Mouse (Mus musculus): ENCODE results near the gene Taf13. TPM values are rescaled to one million over a fixed set of nuclear protein-coding genes. Genes with fewer than 3 reads are reported as not detected.

Gene Taf13
- total and polyA plus RNA-seq, 3 experiments = 5.4 to 7.0 TPM; not detected in 1

- Histone ChIP-seq H3K27ac (ENCODE audit: control insufficient read depth, low read depth, low read length) (no peak overlapping the region), H3K4me1 (ENCODE audit: control insufficient read depth in 1 of 2, insufficient read depth in 2 of 2, low read length in 2 of 2) (peaks cover 2 to 7% of the 10 kb centered on the region in 2 experiments), H3K4me3 (ENCODE audit: control insufficient read depth in 1 of 2, insufficient read depth in 1 of 2, low read depth in 2 of 2, low read length in 2 of 2) (no peak overlapping the region), H3K9me3 (replicated peaks; ENCODE audit: insufficient read depth, low read length) (no peaks in the 10 kb centered on the region), H3K36me3 (ENCODE audit: control insufficient read depth in 1 of 2, insufficient read depth in 2 of 2, low read length in 2 of 2) (peaks cover 0 to 8% of the 10 kb centered on the region in 2 experiments; a peak in 2 of 4 replicates), H3K79me2 (ENCODE audit: control insufficient read depth, insufficient read depth, low read length, poor library complexity) (peaks cover 1% of the 10 kb centered on the region), H3K9ac (ENCODE audit: control insufficient read depth, low read depth, low read length, poor library complexity, severe bottlenecking) (no peak overlapping the region), H3K27me3 (ENCODE audit: control insufficient read depth in 1 of 2, insufficient read depth in 2 of 2, low read length in 2 of 2) (peaks cover 0 to 1% of the 10 kb centered on the region in 2 experiments; a peak in 1 of 4 replicates)
- TF ChIP-seq ZC3H11A (IDR thresholded peaks at IDR 0.05; ENCODE audit: low read depth, low read length) (no peak), NELFE (IDR thresholded peaks at IDR 0.05; ENCODE audit: low read depth, low read length) (no peak), UBTF (IDR thresholded peaks at IDR 0.05; ENCODE audit: borderline replicate concordance, insufficient read depth, low read depth, low read length) (no peak), MAX (IDR thresholded peaks at IDR 0.05; ENCODE audit: low read length) (no peak), NRF1 (IDR thresholded peaks at IDR 0.05; ENCODE audit: insufficient read depth, low read depth, low read length, poor library complexity, severe bottlenecking) (no peak), MAZ (IDR thresholded peaks at IDR 0.05; ENCODE audit: low read depth, low read length) (no peak), POLR2AphosphoS5 (IDR thresholded peaks at IDR 0.05; ENCODE audit: borderline replicate concordance, low read depth, low read length) (no peak), SIN3A (IDR thresholded peaks at IDR 0.05; ENCODE audit: low read length) (no peak), RCOR1 (IDR thresholded peaks at IDR 0.05; ENCODE audit: low read depth, low read length) (no peak), BHLHE40 (IDR thresholded peaks at IDR 0.05; ENCODE audit: borderline replicate concordance, low read depth, low read length) (no peak), HCFC1 (IDR thresholded peaks at IDR 0.05; ENCODE audit: low read depth, low read length) (no peak), CTCF (IDR thresholded peaks at IDR 0.05 in 2 of 3, conservative IDR thresholded peaks at IDR 0.05 in 1 of 3; ENCODE audit: control insufficient read depth in 1 of 3, insufficient read depth in 1 of 3, low read depth in 2 of 3, low read length in 3 of 3, poor library complexity in 1 of 3, severe bottlenecking in 1 of 3) (no peak), ZMIZ1 (IDR thresholded peaks at IDR 0.05; ENCODE audit: low read depth, low read length) (no peak), GATA1 (IDR thresholded peaks at IDR 0.05; ENCODE audit: low read depth, low read length) (no peak), MYC (IDR thresholded peaks at IDR 0.05; ENCODE audit: low read depth, low read length) (no peak), RAD21 (IDR thresholded peaks at IDR 0.05; ENCODE audit: low read depth, low read length) (no peak), ZKSCAN1 (IDR thresholded peaks at IDR 0.05; ENCODE audit: low read depth, low read length) (no peak), E2F4 (IDR thresholded peaks at IDR 0.05; ENCODE audit: borderline replicate concordance, low read depth, low read length) (no peak)
- no peak for DNase-seq (ENCODE audit: low read depth, low spot score)
Measured at GRCm38 (mm10) chr3:108574018-108574417, 2.5 kb downstream of the Taf13 start.

DNA sequence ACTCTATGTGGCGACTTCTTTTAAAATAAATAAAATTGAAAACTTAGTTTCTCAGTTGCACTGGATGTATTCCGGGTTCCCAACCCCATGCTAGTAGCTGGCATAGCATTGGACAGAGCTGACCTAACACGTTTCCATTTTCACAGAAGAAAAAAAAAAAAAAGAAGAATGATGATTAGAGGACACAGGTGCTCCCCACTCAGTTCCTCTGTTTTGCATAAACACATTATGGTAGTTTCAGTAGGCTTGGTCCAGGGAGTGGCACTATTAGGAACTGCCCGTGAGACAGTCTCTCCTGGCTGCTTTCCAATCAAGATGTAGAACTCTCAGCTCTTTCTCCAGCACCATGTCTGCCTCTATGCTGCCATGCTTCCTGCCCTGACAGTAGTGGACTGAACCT lies 13.1 kb downstream of the Taf13 start:
- peak; percentile 59 for DNase-seq (ENCODE audit: low read depth, low spot score)
- Histone ChIP-seq H3K27ac (ENCODE audit: control insufficient read depth, low read depth, low read length) (no peak overlapping the region), H3K4me3 (ENCODE audit: control insufficient read depth in 1 of 2, insufficient read depth in 1 of 2, low read depth in 2 of 2, low read length in 2 of 2) (no peak overlapping the region), H3K79me2 (ENCODE audit: control insufficient read depth, insufficient read depth, low read length, poor library complexity) (no peaks in the 10 kb centered on the region), H3K27me3 (ENCODE audit: control insufficient read depth in 1 of 2, insufficient read depth in 2 of 2, low read length in 2 of 2) (no peaks in the 10 kb centered on the region), H3K4me1 (ENCODE audit: control insufficient read depth in 1 of 2, insufficient read depth in 2 of 2, low read length in 2 of 2) (peaks cover 2 to 6% of the 10 kb centered on the region in 2 experiments; a peak in 2 of 4 replicates), H3K9ac (ENCODE audit: control insufficient read depth, low read depth, low read length, poor library complexity, severe bottlenecking) (no peak overlapping the region), H3K9me3 (replicated peaks; ENCODE audit: insufficient read depth, low read length) (no peaks in the 10 kb centered on the region), H3K36me3 (ENCODE audit: control insufficient read depth in 1 of 2, insufficient read depth in 2 of 2, low read length in 2 of 2) (peaks cover 0 to 3% of the 10 kb centered on the region in 2 experiments; a peak in 2 of 4 replicates)
- TF ChIP-seq ZNF384 (IDR thresholded peaks at IDR 0.05; ENCODE audit: low read depth, low read length) (peak; percentile 35; the same call in 1 of the 2 replicates), KAT2A (conservative IDR thresholded peaks at IDR 0.05; ENCODE audit: low read depth, low read length) (no peak)
